Comparison of ENCODE assay signal across 9 mouse cellular contexts in genomic region chr17:35187959-35188610, GRCm38 (mm10). TPM values are rescaled to one million over a fixed set of nuclear protein-coding genes. Genes with fewer than 3 reads are reported as not detected.
DNase-seq lines count a peak whose midpoint lies in the region; ATAC-seq and TF ChIP-seq lines count a peak whose summit lies in the region.
"Had no signal": no experiment of that assay in that cellular context is flagged by ENCODE, and none has a peak within 500 bp of the region (broad histone marks: within the 10 kb centered on the region; RNA-seq: fewer than 3 reads in every experiment).

Gene Lst1 (minus strand): TSS chr17:35188439.

- no peak for DNase-seq in hindbrain, embryonic 10.5 days (ENCODE audit: low spot score)
- DNase-seq in hindbrain, postnatal 0 days (ENCODE audit: low spot score), result no peak
- DNase-seq in thymus, postnatal 14 days, result peak; percentile 25
- DNase-seq in thymus, postnatal 36 days, result no peak
- no peak for DNase-seq in adrenal gland, adult (ENCODE audit: inconsistent age in 2 of 2, low spot score in 1 of 2)
- DNase-seq: layer of hippocampus, adult 9-11 months had no signal

- no peak within 1 kb of the TSS for H3K4me2 ChIP-seq in hindbrain, postnatal 0 days (ENCODE audit: low read depth, low read length)
- no peak within 1 kb of the TSS for H3K4me2 ChIP-seq in limb, embryonic 13.5 days (replicated peaks)
- H3K4me2 ChIP-seq in stomach, embryonic 16.5 days (ENCODE audit: low read depth, low read length), result no peak within 1 kb of the TSS
- H3K4me2 ChIP-seq in neural tube, embryonic 15.5 days, result no peak within 1 kb of the TSS

- H3K27ac ChIP-seq in hindbrain, embryonic 10.5 days, result no peak within 1 kb of the TSS
- no peak within 1 kb of the TSS; the same call in 1 of the 2 replicates for H3K27ac ChIP-seq in hindbrain, postnatal 0 days
- peak within 1 kb of the TSS; percentile 22; the same call in 1 of the 2 replicates for H3K27ac ChIP-seq in limb, embryonic 13.5 days
- H3K27ac ChIP-seq in stomach, embryonic 16.5 days (ENCODE audit: low read length), result peak within 1 kb of the TSS; percentile 12; the same call in 1 of the 2 replicates
- H3K27ac ChIP-seq in neural tube, embryonic 15.5 days (replicated peaks), result no peak within 1 kb of the TSS

- no peak for TF ChIP-seq CTCF in hindbrain, postnatal 0 days (IDR thresholded peaks at IDR 0.05; ENCODE audit: low read depth)

- no peaks in the 10 kb centered on the region for H3K36me3 ChIP-seq in hindbrain, embryonic 10.5 days
- H3K36me3 ChIP-seq in hindbrain, postnatal 0 days (ENCODE audit: insufficient read depth, low read length), result no peaks in the 10 kb centered on the region
- no peaks in the 10 kb centered on the region for H3K36me3 ChIP-seq in limb, embryonic 13.5 days
- no peaks in the 10 kb centered on the region for H3K36me3 ChIP-seq in stomach, embryonic 16.5 days (ENCODE audit: control insufficient read depth, insufficient read depth, low read length)
- no peaks in the 10 kb centered on the region for H3K36me3 ChIP-seq in neural tube, embryonic 15.5 days

- 79% methylated on average over 7 of the region's 7 CpGs for WGBS in hindbrain, embryonic 10.5 days
- WGBS in hindbrain, postnatal 0 days, result 72% methylated on average over 7 of the region's 7 CpGs
- 72% methylated on average over 7 of the region's 7 CpGs for WGBS in limb, embryonic 13.5 days
- 59% methylated on average over 7 of the region's 7 CpGs for WGBS in stomach, embryonic 16.5 days
- 77% methylated on average over 7 of the region's 7 CpGs for WGBS in neural tube, embryonic 15.5 days

- H3K9ac ChIP-seq in hindbrain, postnatal 0 days (replicated peaks; ENCODE audit: low read length), result no peak within 1 kb of the TSS
- no peak within 1 kb of the TSS for H3K9ac ChIP-seq in limb, embryonic 13.5 days
- H3K9ac ChIP-seq in stomach, embryonic 16.5 days (ENCODE audit: low read length), result no peak within 1 kb of the TSS
- H3K9ac ChIP-seq in neural tube, embryonic 15.5 days (replicated peaks), result no peak within 1 kb of the TSS

- ATAC-seq in hindbrain, postnatal 0 days, result no peak
- ATAC-seq in limb, embryonic 13.5 days (ENCODE audit: low FRiP score, low read depth), result no peak
- no peak for ATAC-seq in stomach, embryonic 16.5 days (ENCODE audit: insufficient read depth, low FRiP score)
- no peak for ATAC-seq in neural tube, embryonic 15.5 days (ENCODE audit: low FRiP score)

- peaks cover 18% of the 10 kb centered on the region for H3K4me1 ChIP-seq in hindbrain, embryonic 10.5 days (replicated peaks)
- no peaks in the 10 kb centered on the region for H3K4me1 ChIP-seq in hindbrain, postnatal 0 days (ENCODE audit: insufficient read depth, low read length)
- peaks cover 10% of the 10 kb centered on the region for H3K4me1 ChIP-seq in limb, embryonic 13.5 days
- H3K4me1 ChIP-seq in stomach, embryonic 16.5 days (ENCODE audit: control insufficient read depth, insufficient read depth, low read length), result peaks cover 4% of the 10 kb centered on the region
- H3K4me1 ChIP-seq in neural tube, embryonic 15.5 days, result peaks cover 11% of the 10 kb centered on the region

- no peaks in the 10 kb centered on the region for H3K9me3 ChIP-seq in hindbrain, embryonic 10.5 days
- H3K9me3 ChIP-seq in hindbrain, postnatal 0 days (ENCODE audit: low read length), result no peaks in the 10 kb centered on the region
- no peaks in the 10 kb centered on the region for H3K9me3 ChIP-seq in limb, embryonic 13.5 days
- H3K9me3 ChIP-seq in stomach, embryonic 16.5 days (replicated peaks; ENCODE audit: control insufficient read depth, low read length), result no peaks in the 10 kb centered on the region
- no peaks in the 10 kb centered on the region for H3K9me3 ChIP-seq in neural tube, embryonic 15.5 days (replicated peaks)

- no peak within 1 kb of the TSS for H3K4me3 ChIP-seq in hindbrain, embryonic 10.5 days
- H3K4me3 ChIP-seq in hindbrain, postnatal 0 days (ENCODE audit: low read length), result no peak within 1 kb of the TSS
- H3K4me3 ChIP-seq in limb, embryonic 13.5 days, result no peak within 1 kb of the TSS
- H3K4me3 ChIP-seq in stomach, embryonic 16.5 days (replicated peaks; ENCODE audit: low read length), result no peak within 1 kb of the TSS
- no peak within 1 kb of the TSS for H3K4me3 ChIP-seq in neural tube, embryonic 15.5 days (replicated peaks)

- peaks cover 2% of the 10 kb centered on the region; the same call in 1 of the 2 replicates for H3K27me3 ChIP-seq in hindbrain, embryonic 10.5 days (ENCODE audit: insufficient read depth, poor library complexity, severe bottlenecking)
- no peaks in the 10 kb centered on the region for H3K27me3 ChIP-seq in hindbrain, postnatal 0 days (ENCODE audit: insufficient read depth, low read length)
- H3K27me3 ChIP-seq in limb, embryonic 13.5 days, result no peaks in the 10 kb centered on the region
- H3K27me3 ChIP-seq in stomach, embryonic 16.5 days (ENCODE audit: control insufficient read depth, insufficient read depth, low read length), result no peaks in the 10 kb centered on the region
- no peaks in the 10 kb centered on the region for H3K27me3 ChIP-seq in neural tube, embryonic 15.5 days (replicated peaks)

RNA-seq across cellular contexts. Expression of gene Lst1, which starts in this region (rescaled TPM):
- polyA plus RNA-seq in hindbrain, embryonic 10.5 days (2016; fragmentation: Nextera tagmentation; extraction: Ambion mirVana), result 4.8 and 11.9 TPM in 2 replicates
- 10.8 and 25.0 TPM in 2 replicates for total RNA-seq in hindbrain, postnatal 0 days (2014; rRNA removed)
- polyA plus RNA-seq in hindbrain, postnatal 0 days (2015; fragmentation: Nextera tagmentation; extraction: Ambion mirVana), result 8.0 and 8.7 TPM in 2 replicates
- 10.1 and 12.1 TPM in 2 replicates for polyA plus RNA-seq in limb, embryonic 13.5 days (2015; fragmentation: Nextera tagmentation; extraction: Ambion mirVana)
- 28.1 and 29.9 TPM in 2 replicates for polyA plus RNA-seq in stomach, embryonic 16.5 days (2015; fragmentation: Nextera tagmentation; extraction: Ambion mirVana)
- 8.3 and 12.1 TPM in 2 replicates for polyA plus RNA-seq in neural tube, embryonic 15.5 days (2015; fragmentation: Nextera tagmentation; extraction: Ambion mirVana)

Comparison
In these comparisons a context has a peak if more than half of its experiments do, and no peak if none do; other contexts are left out.
1. H3K27ac ChIP-seq: peak in limb, embryonic 13.5 days (single experiment) and stomach, embryonic 16.5 days (single experiment); none in hindbrain, embryonic 10.5 days (single experiment), hindbrain, postnatal 0 days (single experiment) and neural tube, embryonic 15.5 days (single experiment).